ENCODE assay signal across 13 mouse cellular contexts in the genomic region with DNA sequence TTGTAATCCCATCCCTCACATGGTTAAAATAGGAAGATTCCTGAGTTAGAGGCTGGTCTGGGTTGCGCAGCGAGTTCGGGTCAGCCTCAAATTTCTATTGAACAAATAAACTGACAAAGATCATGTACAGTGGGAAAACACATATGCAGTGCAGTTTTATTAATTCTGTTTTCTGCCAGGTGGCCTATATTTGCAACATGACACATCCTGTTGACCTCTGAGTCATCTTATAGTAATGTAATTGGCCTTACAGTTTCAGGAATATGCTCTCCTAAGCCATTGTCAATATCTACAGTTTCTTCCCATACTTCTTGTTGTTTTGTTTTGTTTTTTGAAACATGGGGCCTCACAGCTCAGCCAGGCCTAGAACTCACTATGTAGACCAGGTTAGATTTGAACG. TPM values are rescaled to one million over a fixed set of nuclear protein-coding genes. Genes with fewer than 3 reads are reported as not detected.
A peak's percentile ranks its signal among the peaks of the same experiment; 100 is the strongest.
DNase-seq lines count a peak whose midpoint lies in the region; ATAC-seq lines count a peak whose summit lies in the region.
"Had no signal": no experiment of that assay in that cellular context is flagged by ENCODE, and none has a peak within 500 bp of the region (broad histone marks: within the 10 kb centered on the region; RNA-seq: fewer than 3 reads in every experiment).

No protein-coding gene starts in this region.

- H3K27ac ChIP-seq in hindbrain, embryonic 14.5 days: no peak overlapping the region
- no peak overlapping the region for H3K27ac ChIP-seq in hindbrain, embryonic 16.5 days (ENCODE audit: low read depth, low read length)
- H3K27ac ChIP-seq in midbrain, embryonic 16.5 days (ENCODE audit: low read length): no peak overlapping the region
- no peak overlapping the region for H3K27ac ChIP-seq in midbrain, embryonic 13.5 days
- no peak overlapping the region for H3K27ac ChIP-seq in intestine, embryonic 15.5 days
- H3K27ac ChIP-seq in stomach, embryonic 16.5 days (ENCODE audit: low read length): no peak overlapping the region
- H3K27ac ChIP-seq: hindbrain, postnatal 0 days; left cerebral cortex, adult 2 months; stomach, embryonic 15.5 days had no signal

- peaks cover 19% of the 10 kb centered on the region for H3K4me1 ChIP-seq in hindbrain, embryonic 14.5 days (replicated peaks; ENCODE audit: control insufficient read depth, insufficient read depth, low read length)
- H3K4me1 ChIP-seq in hindbrain, embryonic 16.5 days (ENCODE audit: control insufficient read depth, insufficient read depth, low read depth, low read length): peaks cover 7% of the 10 kb centered on the region
- peaks cover 21% of the 10 kb centered on the region for H3K4me1 ChIP-seq in midbrain, embryonic 16.5 days (ENCODE audit: control insufficient read depth, insufficient read depth, low read length)
- peaks cover 25% of the 10 kb centered on the region for H3K4me1 ChIP-seq in midbrain, embryonic 13.5 days (replicated peaks)
- H3K4me1 ChIP-seq in intestine, embryonic 15.5 days (replicated peaks): peaks cover 6% of the 10 kb centered on the region; the same call in 1 of the 2 replicates
- H3K4me1 ChIP-seq in stomach, embryonic 16.5 days (ENCODE audit: control insufficient read depth, insufficient read depth, low read length): peaks cover 12% of the 10 kb centered on the region

- H3K4me3 ChIP-seq in hindbrain, embryonic 14.5 days (replicated peaks; ENCODE audit: low read length): no peak overlapping the region
- H3K4me3 ChIP-seq in hindbrain, embryonic 16.5 days (ENCODE audit: low read length): no peak overlapping the region
- no peak overlapping the region for H3K4me3 ChIP-seq in midbrain, embryonic 16.5 days (ENCODE audit: low read depth, low read length)
- no peak overlapping the region for H3K4me3 ChIP-seq in midbrain, embryonic 13.5 days (replicated peaks)
- no peak overlapping the region for H3K4me3 ChIP-seq in intestine, embryonic 15.5 days (replicated peaks)
- peak overlapping the region; percentile 14; the same call in 1 of the 2 replicates for H3K4me3 ChIP-seq in stomach, embryonic 16.5 days (replicated peaks; ENCODE audit: low read length)
- H3K4me3 ChIP-seq: left cerebral cortex, adult 2 months; stomach, embryonic 15.5 days had no signal

- H3K9ac ChIP-seq in hindbrain, embryonic 14.5 days: no peak overlapping the region
- H3K9ac ChIP-seq in hindbrain, embryonic 16.5 days (ENCODE audit: low read depth, low read length): no peak overlapping the region
- H3K9ac ChIP-seq in midbrain, embryonic 16.5 days (ENCODE audit: low read depth, low read length): no peak overlapping the region
- H3K9ac ChIP-seq in midbrain, embryonic 13.5 days (replicated peaks): no peak overlapping the region
- no peak overlapping the region for H3K9ac ChIP-seq in intestine, embryonic 15.5 days
- H3K9ac ChIP-seq in stomach, embryonic 16.5 days (ENCODE audit: low read length): no peak overlapping the region; the same call in 1 of the 2 replicates
- H3K9ac ChIP-seq: stomach, embryonic 15.5 days had no signal

- WGBS in hindbrain, embryonic 14.5 days: 93% methylated on average over 4 of the region's 4 CpGs
- 88% methylated on average over 4 of the region's 4 CpGs for WGBS in hindbrain, embryonic 16.5 days
- 91% methylated on average over 4 of the region's 4 CpGs for WGBS in midbrain, embryonic 16.5 days
- 97% methylated on average over 4 of the region's 4 CpGs for WGBS in midbrain, embryonic 13.5 days
- WGBS in intestine, embryonic 15.5 days: 83% methylated on average over 4 of the region's 4 CpGs
- WGBS in stomach, embryonic 16.5 days: 76% methylated on average over 4 of the region's 4 CpGs

- no peaks in the 10 kb centered on the region for H3K27me3 ChIP-seq in hindbrain, embryonic 14.5 days (ENCODE audit: control insufficient read depth, insufficient read depth, low read length)
- no peaks in the 10 kb centered on the region for H3K27me3 ChIP-seq in hindbrain, embryonic 16.5 days (replicated peaks; ENCODE audit: control insufficient read depth, insufficient read depth, low read length)
- H3K27me3 ChIP-seq in midbrain, embryonic 16.5 days (ENCODE audit: control insufficient read depth, insufficient read depth, low read depth, low read length): no peaks in the 10 kb centered on the region
- no peaks in the 10 kb centered on the region for H3K27me3 ChIP-seq in midbrain, embryonic 13.5 days
- H3K27me3 ChIP-seq in intestine, embryonic 15.5 days (replicated peaks): no peaks in the 10 kb centered on the region
- H3K27me3 ChIP-seq in stomach, embryonic 16.5 days (ENCODE audit: control insufficient read depth, insufficient read depth, low read length): no peaks in the 10 kb centered on the region
- H3K27me3 ChIP-seq: stomach, embryonic 15.5 days had no signal

- ATAC-seq in hindbrain, embryonic 14.5 days (ENCODE audit: low FRiP score): no peak
- ATAC-seq in hindbrain, embryonic 16.5 days: no peak
- ATAC-seq in midbrain, embryonic 16.5 days: no peak
- ATAC-seq in midbrain, embryonic 13.5 days: no peak
- ATAC-seq in intestine, embryonic 15.5 days: no peak
- ATAC-seq in stomach, embryonic 16.5 days (ENCODE audit: insufficient read depth, low FRiP score): no peak
- ATAC-seq: hindbrain, postnatal 0 days had no signal

- no peak for DNase-seq in hindbrain, embryonic 14.5 days (ENCODE audit: low spot score)
- DNase-seq in urinary bladder, postnatal 4 days (ENCODE audit: low spot score in 2 of 2): no peak
- DNase-seq: adrenal gland, postnatal 25 days; cerebellum, adult 11 months; embryo, embryonic 11 days had no signal

- 0 out of 2 replicates have a peak overlapping the region, but pooled peaks have one; percentile 24 for H3K4me2 ChIP-seq in hindbrain, embryonic 14.5 days (replicated peaks)
- no peak overlapping the region for H3K4me2 ChIP-seq in hindbrain, embryonic 16.5 days (ENCODE audit: low read length)
- H3K4me2 ChIP-seq in midbrain, embryonic 16.5 days (ENCODE audit: low read length): peak overlapping the region; percentile 9; the same call in 1 of the 2 replicates
- no peak overlapping the region for H3K4me2 ChIP-seq in midbrain, embryonic 13.5 days (replicated peaks)
- peak overlapping the region; percentile 6; the same call in 1 of the 2 replicates for H3K4me2 ChIP-seq in intestine, embryonic 15.5 days (replicated peaks)
- peak overlapping the region; percentile 40; the same call in 1 of the 2 replicates for H3K4me2 ChIP-seq in stomach, embryonic 16.5 days (ENCODE audit: low read depth, low read length)
- H3K4me2 ChIP-seq: stomach, embryonic 15.5 days had no signal

- H3K36me3 ChIP-seq in hindbrain, embryonic 14.5 days (replicated peaks; ENCODE audit: control insufficient read depth, insufficient read depth): peaks cover 20% of the 10 kb centered on the region
- H3K36me3 ChIP-seq in hindbrain, embryonic 16.5 days (ENCODE audit: control insufficient read depth, insufficient read depth, low read length): peaks cover 10% of the 10 kb centered on the region; the same call in 1 of the 2 replicates
- peaks cover 2% of the 10 kb centered on the region; the same call in 1 of the 2 replicates for H3K36me3 ChIP-seq in midbrain, embryonic 16.5 days (ENCODE audit: control insufficient read depth, insufficient read depth, low read length)
- peaks cover 17% of the 10 kb centered on the region for H3K36me3 ChIP-seq in midbrain, embryonic 13.5 days
- H3K36me3 ChIP-seq in intestine, embryonic 15.5 days: peaks cover 5% of the 10 kb centered on the region
- H3K36me3 ChIP-seq in stomach, embryonic 16.5 days (ENCODE audit: control insufficient read depth, insufficient read depth, low read length): peaks cover 9% of the 10 kb centered on the region

- no peaks in the 10 kb centered on the region for H3K9me3 ChIP-seq in hindbrain, embryonic 14.5 days (ENCODE audit: control insufficient read depth, low read length)
- no peaks in the 10 kb centered on the region for H3K9me3 ChIP-seq in hindbrain, embryonic 16.5 days (ENCODE audit: control insufficient read depth, low read length)
- no peaks in the 10 kb centered on the region for H3K9me3 ChIP-seq in midbrain, embryonic 16.5 days (replicated peaks; ENCODE audit: control insufficient read depth, low read length, poor library complexity, severe bottlenecking)
- H3K9me3 ChIP-seq in midbrain, embryonic 13.5 days: no peaks in the 10 kb centered on the region
- H3K9me3 ChIP-seq in intestine, embryonic 15.5 days: no peaks in the 10 kb centered on the region
- H3K9me3 ChIP-seq in stomach, embryonic 16.5 days (replicated peaks; ENCODE audit: control insufficient read depth, low read length): no peaks in the 10 kb centered on the region
- H3K9me3 ChIP-seq: stomach, embryonic 15.5 days had no signal

RNA-seq across cellular contexts. Expression of gene Plpp1, which starts 3.1 kb away (rescaled TPM):
- 63.8 and 65.1 TPM in 2 replicates for polyA plus RNA-seq in hindbrain, embryonic 14.5 days (2014; fragmentation: Nextera tagmentation; extraction: Ambion mirVana)
- polyA plus RNA-seq in hindbrain, embryonic 16.5 days (2015; fragmentation: Nextera tagmentation; extraction: Ambion mirVana): 78.8 and 85.8 TPM in 2 replicates
- polyA plus RNA-seq in midbrain, embryonic 16.5 days (2015; fragmentation: Nextera tagmentation; extraction: Ambion mirVana): 58.7 and 69.5 TPM in 2 replicates
- 35.3 and 39.6 TPM in 2 replicates for polyA plus RNA-seq in midbrain, embryonic 13.5 days (2015; fragmentation: Nextera tagmentation; extraction: Ambion mirVana)
- polyA plus RNA-seq in intestine, embryonic 15.5 days (2015; fragmentation: Nextera tagmentation; extraction: Ambion mirVana): 83.2 and 84.5 TPM in 2 replicates
- polyA plus RNA-seq in stomach, embryonic 16.5 days (2015; fragmentation: Nextera tagmentation; extraction: Ambion mirVana): 117 and 120 TPM in 2 replicates

Comparison
In these comparisons a context has a peak if more than half of its experiments do, and no peak if none do; other contexts are left out.
1. H3K4me2 ChIP-seq: peak in hindbrain, embryonic 14.5 days (single experiment), midbrain, embryonic 16.5 days (single experiment), intestine, embryonic 15.5 days (single experiment) and stomach, embryonic 16.5 days (single experiment); none in hindbrain, embryonic 16.5 days (single experiment) and midbrain, embryonic 13.5 days (single experiment).